Mouse (Mus musculus) forebrain, embryonic 13.5 days (tissue): Measurements from ENCODE around the gene Fam222a. TPM values are rescaled to one million over a fixed set of nuclear protein-coding genes. Genes with fewer than 3 reads are reported as not detected.

Experiments used
- ATAC-seq: fragments of 200-750 bp; cut with Nextera tagmentation; 2 replicates; pipeline ENCODE4 v1.8.0; 2017
- H3K27ac ChIP-seq: fragments of 300-500 bp; sonication (generic); 2 replicates; pipeline ENCODE4 v1.5.1; 2015; ENCODE audit warnings: inconsistent platforms, mild to moderate bottlenecking, moderate library complexity
- H3K27me3 ChIP-seq: fragments of 300-500 bp; sonication (generic); 2 replicates; pipeline ENCODE4 v1.6.1; 2015; ENCODE audit warnings: mild to moderate bottlenecking, inconsistent platforms
- H3K36me3 ChIP-seq: fragments of 300-500 bp; sonication (generic); 2 replicates; pipeline ENCODE4 v1.6.1; 2015; ENCODE audit warnings: mild to moderate bottlenecking, inconsistent platforms; ENCODE audit not compliant: poor library complexity, severe bottlenecking
- H3K4me1 ChIP-seq: fragments of 300-500 bp; sonication (generic); 2 replicates; pipeline ENCODE4 v1.6.1; 2015; ENCODE audit warnings: inconsistent platforms
- H3K4me2 ChIP-seq: fragments of 300-500 bp; sonication (generic); 2 replicates; pipeline ENCODE4 v1.6.1; 2015; ENCODE audit warnings: inconsistent platforms, mild to moderate bottlenecking, moderate library complexity
- H3K4me3 ChIP-seq: fragments of 300-500 bp; sonication (generic); 2 replicates; pipeline ENCODE4 v1.5.1; 2015; ENCODE audit warnings: mild to moderate bottlenecking, inconsistent platforms
- H3K9ac ChIP-seq: fragments of 300-500 bp; sonication (generic); 2 replicates; pipeline ENCODE4 v1.6.1; 2015; ENCODE audit warnings: mild to moderate bottlenecking, inconsistent platforms
- H3K9me3 ChIP-seq: fragments of 300-500 bp; sonication (generic); replicated peaks from 2 replicates; pipeline ENCODE4 v1.6.1; 2016; ENCODE audit warnings: inconsistent platforms
- WGBS: fragments of 180-500 bp; shearing (Covaris S2); methylation state at CpG from one replicate; pipeline ENCODE4 v1.1.7; 2015; 5-methylcytosine and 5-hydroxymethylcytosine counted together
- polyA plus RNA-seq: library from polyadenylated mRNA; unstranded; fragments of >200 nt; fragmentation: Nextera tagmentation; extraction: Ambion mirVana; gene quantifications from 2 replicates; pipeline ENCODE4 v1.2.1, GENCODE M21; 2015

The Fam222a gene
- 4.8 and 4.9 TPM in 2 replicates for polyA plus RNA-seq

DNA sequence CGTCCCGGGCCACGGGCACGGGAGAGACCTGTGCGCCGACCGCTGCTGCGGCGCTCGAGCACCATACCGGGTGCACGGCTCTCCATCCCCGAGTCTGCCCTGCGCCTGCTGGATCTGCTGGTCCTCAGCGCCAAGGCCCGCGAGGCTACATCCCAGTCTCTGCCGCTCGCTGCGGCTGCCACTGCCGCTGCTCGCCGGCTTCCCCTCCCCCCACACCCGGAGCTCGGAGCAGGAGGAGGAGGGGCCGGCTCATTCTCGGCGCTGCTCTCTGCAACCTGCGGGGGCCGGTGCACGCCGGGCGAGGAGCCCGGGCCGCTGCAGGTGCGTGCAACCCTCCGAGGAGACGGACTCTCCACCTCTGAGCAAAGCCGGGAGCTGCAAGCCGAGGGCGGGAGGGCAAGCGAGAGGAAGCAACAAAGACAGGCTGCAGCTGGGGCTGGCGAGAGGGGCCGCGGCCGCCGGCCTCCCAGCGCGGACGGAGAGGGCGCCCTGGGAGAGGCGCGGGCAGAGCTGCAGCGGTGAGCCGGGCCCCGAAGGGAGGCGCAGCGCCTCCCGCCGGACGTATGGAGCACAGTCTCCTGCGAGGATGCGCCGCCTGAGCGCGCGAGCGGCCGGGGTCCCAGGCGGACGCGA is at the start of gene Fam222a:
TSS of gene Fam222a (plus strand) at position 452 of the 633 bp plus-strand sequence.
- peak within 1 kb of the TSS; percentile 92 for H3K27ac ChIP-seq
- ATAC-seq, result peak; percentile 63
- peak within 1 kb of the TSS; percentile 80 for H3K9ac ChIP-seq
- WGBS, result 1% methylated on average over 65 of the region's 72 CpGs
- H3K4me1 ChIP-seq, result peaks cover 59% of the 10 kb centered on the region
- no peaks in the 10 kb centered on the region; the same call in 1 of the 2 replicates for H3K9me3 ChIP-seq
- peak within 1 kb of the TSS; percentile 89 for H3K4me2 ChIP-seq
- H3K36me3 ChIP-seq, result no peaks in the 10 kb centered on the region
- H3K27me3 ChIP-seq, result peaks cover 11% of the 10 kb centered on the region
- H3K4me3 ChIP-seq, result peak within 1 kb of the TSS; percentile 83

DNA sequence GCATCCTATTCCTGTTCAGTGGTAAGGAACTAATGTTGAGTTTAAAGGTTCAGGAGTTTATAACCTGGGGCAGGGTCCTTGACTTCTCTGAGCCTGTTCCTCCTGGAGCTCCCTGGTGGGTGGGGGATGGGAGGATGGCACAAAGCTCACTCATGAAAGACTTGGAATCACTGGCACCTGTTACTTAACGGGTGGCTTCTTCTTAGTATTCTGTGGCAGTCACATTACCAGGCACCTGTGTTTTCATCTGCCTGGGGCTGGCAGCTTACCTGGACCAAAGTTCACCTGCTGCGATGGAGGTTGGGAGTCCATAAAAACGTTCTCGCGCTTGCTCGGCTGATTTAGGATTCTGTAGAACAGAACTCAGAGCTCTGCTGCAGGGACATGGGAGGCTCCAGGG is 39.5 kb upstream of the Fam222a start:
- H3K36me3 ChIP-seq, result no peaks in the 10 kb centered on the region
- WGBS, result 85% methylated on average over 6 of the region's 6 CpGs
- no peak overlapping the region for H3K9ac ChIP-seq
- ATAC-seq, result no peak
- no peaks in the 10 kb centered on the region for H3K9me3 ChIP-seq
- 0 out of 2 replicates have a peak, but pooled peaks cover 4% of the 10 kb centered on the region for H3K4me1 ChIP-seq
- H3K4me3 ChIP-seq, result no peak overlapping the region
- H3K27me3 ChIP-seq, result peaks cover 9% of the 10 kb centered on the region
- H3K27ac ChIP-seq, result no peak overlapping the region
- H3K4me2 ChIP-seq, result no peak overlapping the region

DNA sequence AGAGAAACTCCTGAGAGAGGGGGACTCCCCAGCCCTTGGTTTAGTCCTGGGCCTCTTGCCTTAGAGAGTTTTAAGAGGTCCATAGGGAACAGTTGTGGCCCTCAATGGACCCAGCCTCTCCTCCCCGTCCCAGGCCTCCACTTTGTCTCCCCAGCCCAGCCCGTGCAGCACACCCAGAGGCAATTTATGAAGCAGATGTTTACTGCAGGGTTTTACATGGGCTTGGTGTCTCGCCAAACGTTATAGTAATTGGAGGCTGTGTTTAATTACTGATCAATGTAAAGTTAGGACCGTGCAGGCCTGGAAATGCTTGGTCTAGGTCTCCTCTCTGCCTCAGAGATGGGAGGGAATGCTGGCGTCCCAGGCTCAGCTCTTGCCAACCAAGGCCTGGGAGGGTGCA is 37.5 kb upstream of the Fam222a start:
- WGBS, result 64% methylated on average over 6 of the region's 6 CpGs
- Histone ChIP-seq H3K27me3 (peaks cover 19% of the 10 kb centered on the region), H3K27ac (no peak overlapping the region), H3K4me3 (no peak overlapping the region), H3K9ac (no peak overlapping the region), H3K36me3 (no peaks in the 10 kb centered on the region), H3K4me2 (no peak overlapping the region), H3K4me1 (0 out of 2 replicates have a peak, but pooled peaks cover 4% of the 10 kb centered on the region), H3K9me3 (no peaks in the 10 kb centered on the region)
- no peak for ATAC-seq

DNA sequence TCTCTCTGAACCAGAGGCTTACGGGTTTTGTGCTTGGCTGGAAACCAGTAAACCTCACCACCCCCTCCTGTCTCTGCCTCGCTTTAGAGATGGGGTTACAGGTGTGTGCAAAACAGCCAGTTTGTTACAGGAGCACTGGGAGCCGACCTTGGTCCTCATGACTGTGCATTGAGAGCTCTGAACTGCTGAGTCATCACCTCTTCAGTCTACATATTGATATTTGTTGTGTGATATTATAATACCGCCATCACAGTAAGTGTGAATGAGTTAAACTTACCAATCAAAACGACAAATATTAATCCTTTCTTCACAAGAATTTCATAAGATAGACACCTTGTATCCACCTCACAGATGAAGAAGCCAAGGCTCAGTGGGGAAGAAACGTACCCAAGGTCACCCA is 35.8 kb upstream of the Fam222a start:
- ATAC-seq, result no peak
- Histone ChIP-seq H3K4me1 (peaks cover 6% of the 10 kb centered on the region; the same call in 1 of the 2 replicates), H3K4me3 (no peak overlapping the region), H3K27ac (no peak overlapping the region), H3K27me3 (peaks cover 26% of the 10 kb centered on the region), H3K9ac (no peak overlapping the region), H3K9me3 (no peaks in the 10 kb centered on the region), H3K36me3 (no peaks in the 10 kb centered on the region), H3K4me2 (no peak overlapping the region)
- 77% methylated on average over 6 of the region's 6 CpGs for WGBS

DNA sequence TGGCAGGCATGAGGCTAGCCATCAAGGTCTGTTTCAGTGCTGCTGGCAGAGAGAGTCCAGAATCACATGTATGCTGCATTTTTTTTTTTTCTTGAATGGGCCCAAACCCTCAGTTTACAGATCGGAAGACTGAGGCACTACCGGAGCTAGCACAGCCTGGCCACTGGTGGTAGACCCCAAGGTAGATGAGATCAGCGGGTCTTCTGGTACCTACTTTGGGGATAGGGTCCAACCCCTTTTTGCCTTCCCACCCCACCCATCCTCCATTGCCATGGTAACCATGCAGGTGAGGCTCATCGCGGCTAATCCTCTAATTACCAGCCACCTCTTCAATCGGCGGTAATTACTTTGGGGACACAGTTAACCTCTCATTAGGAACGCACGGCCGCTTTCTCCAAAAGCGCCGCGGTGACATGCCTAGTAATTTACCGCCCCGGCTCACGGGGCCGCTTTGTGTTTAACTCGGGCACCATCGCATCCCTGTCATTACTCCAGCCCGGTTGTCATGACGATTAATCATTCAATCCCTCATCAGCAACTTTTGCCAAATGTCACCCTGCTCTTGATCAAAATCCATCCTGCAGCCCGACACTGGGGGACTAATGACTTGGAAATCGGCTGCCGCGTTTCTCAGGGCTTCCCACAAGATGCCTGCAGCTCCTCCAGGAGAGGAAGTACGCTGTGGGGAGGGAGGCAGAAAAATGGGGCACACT is 30.4 kb upstream of the Fam222a start:
- Histone ChIP-seq H3K36me3 (no peaks in the 10 kb centered on the region), H3K4me3 (peak overlapping the region; percentile 14; the same call in 1 of the 2 replicates), H3K9me3 (no peaks in the 10 kb centered on the region), H3K4me1 (peaks cover 35% of the 10 kb centered on the region), H3K4me2 (peak overlapping the region; percentile 43), H3K9ac (0 out of 2 replicates have a peak overlapping the region, but pooled peaks have one; percentile 27), H3K27ac (peak overlapping the region; percentile 68), H3K27me3 (peaks cover 34% of the 10 kb centered on the region)
- WGBS, result 4% methylated on average over 26 of the region's 26 CpGs
- peak; percentile 76; the same call in 1 of the 2 replicates for ATAC-seq

DNA sequence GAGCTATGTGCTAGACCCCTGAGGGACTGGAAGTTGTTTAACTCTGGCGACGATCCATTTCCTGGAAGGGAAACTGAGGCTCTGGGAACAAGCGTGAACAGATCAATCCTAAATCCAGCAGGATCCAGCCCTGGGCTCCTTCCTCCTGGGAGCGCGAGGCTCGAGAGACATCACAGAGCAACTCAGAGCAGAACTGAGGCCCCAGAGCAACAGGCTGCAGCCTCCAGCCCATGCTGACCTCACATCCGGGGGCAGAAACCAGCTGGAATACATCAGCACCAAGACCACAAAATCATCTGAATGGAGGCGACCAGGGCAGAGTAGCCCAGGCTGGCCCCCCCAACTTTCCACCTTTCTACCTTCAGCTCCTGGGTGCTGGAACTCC is 29.8 kb upstream of the Fam222a start:
- Histone ChIP-seq H3K36me3 (no peaks in the 10 kb centered on the region), H3K27ac (peak overlapping the region; percentile 68), H3K4me2 (peak overlapping the region; percentile 43), H3K27me3 (peaks cover 34% of the 10 kb centered on the region), H3K9ac (0 out of 2 replicates have a peak overlapping the region, but pooled peaks have one; percentile 27), H3K4me3 (no peak overlapping the region), H3K9me3 (no peaks in the 10 kb centered on the region), H3K4me1 (peaks cover 31% of the 10 kb centered on the region)
- 0 out of 2 replicates have a peak, but pooled peaks have one; percentile 14 for ATAC-seq
- 8% methylated on average over 8 of the region's 8 CpGs for WGBS

DNA sequence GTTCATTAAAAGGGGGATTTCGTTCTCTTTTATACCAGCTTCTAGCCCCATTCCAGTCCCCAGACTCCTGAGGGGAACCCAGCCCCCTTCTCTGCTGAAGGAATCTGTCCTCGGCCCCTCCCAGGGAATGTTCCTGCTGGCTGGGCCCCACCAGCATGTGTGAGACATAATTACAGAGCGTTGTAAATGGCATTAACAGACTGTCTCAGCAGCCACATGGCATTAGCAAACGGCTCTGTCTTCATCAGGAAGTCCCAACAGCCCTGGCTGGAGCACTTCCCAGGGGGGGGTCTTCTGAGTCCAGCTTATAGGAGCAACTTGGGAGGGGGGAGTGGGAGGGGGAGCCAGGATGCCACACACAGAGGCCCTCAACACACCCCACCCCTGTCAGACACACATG is 29.1 kb upstream of the Fam222a start:
- peaks cover 31% of the 10 kb centered on the region for H3K4me1 ChIP-seq
- H3K27me3 ChIP-seq, result peaks cover 34% of the 10 kb centered on the region
- H3K9me3 ChIP-seq, result peaks cover 2% of the 10 kb centered on the region; the same call in 1 of the 2 replicates
- WGBS, result 16% methylated on average over 4 of the region's 4 CpGs
- peak; percentile 40 for ATAC-seq
- no peaks in the 10 kb centered on the region for H3K36me3 ChIP-seq
- peak overlapping the region; percentile 0 for H3K4me2 ChIP-seq
- no peak overlapping the region for H3K9ac ChIP-seq
- H3K4me3 ChIP-seq, result no peak overlapping the region
- H3K27ac ChIP-seq, result peak overlapping the region; percentile 68

DNA sequence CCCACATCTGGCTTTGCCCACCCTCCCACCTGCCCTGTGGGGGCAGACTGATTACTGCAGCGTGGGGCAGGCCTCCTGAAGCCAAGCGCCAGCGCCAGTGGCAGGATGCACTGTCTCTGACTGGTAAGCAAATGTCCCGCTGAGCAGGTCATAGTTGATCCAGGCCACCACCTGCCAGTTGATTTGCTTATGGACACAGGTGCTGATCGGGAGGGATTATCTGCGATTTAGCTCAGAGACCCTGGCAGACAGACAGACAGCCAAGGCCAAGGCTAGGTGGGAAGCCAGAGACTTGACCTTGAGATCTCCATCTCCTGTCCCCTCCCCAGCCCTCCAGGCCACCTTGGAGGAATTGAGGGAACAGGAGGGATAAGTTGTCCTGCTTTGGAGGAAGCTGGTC is 28.1 kb upstream of the Fam222a start:
- Histone ChIP-seq H3K4me2 (no peak overlapping the region), H3K36me3 (no peaks in the 10 kb centered on the region), H3K4me1 (peaks cover 31% of the 10 kb centered on the region), H3K4me3 (no peak overlapping the region), H3K27ac (no peak overlapping the region), H3K9me3 (peaks cover 7% of the 10 kb centered on the region; the same call in 1 of the 2 replicates), H3K9ac (no peak overlapping the region), H3K27me3 (peaks cover 30% of the 10 kb centered on the region)
- no peak for ATAC-seq
- WGBS, result 61% methylated on average over 6 of the region's 6 CpGs

DNA sequence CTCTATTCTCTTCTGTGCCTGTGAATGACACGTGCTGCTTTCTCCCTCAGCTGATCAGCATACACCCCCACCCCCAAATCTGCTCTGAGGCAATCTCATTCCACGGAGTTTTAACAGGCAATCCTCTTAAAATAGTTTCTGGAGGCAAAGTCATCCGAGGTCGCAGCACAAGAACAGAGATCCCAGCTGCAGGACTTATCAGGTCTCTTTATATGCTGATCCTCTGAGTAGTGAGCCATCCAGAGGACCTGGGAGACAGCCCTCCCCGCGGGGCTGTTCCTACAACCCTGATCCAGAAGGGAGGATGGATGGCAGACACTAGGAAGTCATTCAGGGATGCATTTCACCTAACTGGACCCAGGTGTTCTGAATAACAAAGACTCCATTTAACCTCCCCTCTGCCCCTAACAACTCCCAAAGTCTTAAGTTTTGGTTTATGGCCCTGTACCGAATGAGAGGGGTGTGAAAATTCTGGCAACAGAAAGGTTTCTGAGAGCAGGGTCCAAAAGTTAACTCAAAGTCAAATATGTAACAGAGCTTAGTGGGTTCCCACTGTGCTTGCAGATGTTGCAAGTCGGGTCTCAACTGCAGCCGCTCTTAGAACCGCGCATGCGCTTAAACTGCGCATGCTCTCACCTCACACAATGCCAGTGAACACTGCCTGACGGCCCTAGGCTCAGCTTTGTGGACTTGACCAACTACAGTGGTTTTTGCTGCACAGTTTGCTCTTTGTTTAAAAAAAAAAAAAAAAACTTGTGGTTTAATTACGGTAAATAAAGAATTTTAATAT is 26.0 kb upstream of the Fam222a start:
- peaks cover 7% of the 10 kb centered on the region; the same call in 1 of the 2 replicates for H3K9me3 ChIP-seq

DNA sequence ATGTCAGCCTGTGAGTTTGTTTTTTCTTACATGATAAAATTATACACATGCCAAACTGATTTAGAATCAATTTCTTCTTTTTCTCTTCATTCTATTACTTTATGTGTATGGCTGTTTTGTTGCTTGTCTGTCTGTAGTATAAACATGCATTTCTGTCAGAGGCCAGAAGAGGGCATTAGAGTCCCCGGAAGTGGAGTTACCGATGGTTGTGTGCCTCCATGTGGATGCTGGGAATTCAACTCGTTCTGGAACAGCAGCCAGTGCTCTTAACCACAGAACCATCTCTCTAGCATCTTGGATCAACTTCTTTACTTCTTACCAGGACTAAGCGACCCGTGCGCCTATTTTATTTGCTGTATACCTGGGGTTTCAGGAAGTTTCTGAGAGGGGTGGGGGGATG is 24.2 kb upstream of the Fam222a start:
- no peak overlapping the region for H3K4me2 ChIP-seq

More for the DNA sequence above, 26.0 kb upstream of the Fam222a start:
- Histone ChIP-seq H3K36me3 (no peaks in the 10 kb centered on the region), H3K27me3 (peaks cover 17% of the 10 kb centered on the region), H3K9ac (no peak overlapping the region), H3K4me3 (no peak overlapping the region), H3K27ac (no peak overlapping the region), H3K4me1 (peaks cover 31% of the 10 kb centered on the region), H3K4me2 (no peak overlapping the region)
- ATAC-seq, result no peak
- WGBS, result 43% methylated on average over 15 of the region's 15 CpGs

DNA sequence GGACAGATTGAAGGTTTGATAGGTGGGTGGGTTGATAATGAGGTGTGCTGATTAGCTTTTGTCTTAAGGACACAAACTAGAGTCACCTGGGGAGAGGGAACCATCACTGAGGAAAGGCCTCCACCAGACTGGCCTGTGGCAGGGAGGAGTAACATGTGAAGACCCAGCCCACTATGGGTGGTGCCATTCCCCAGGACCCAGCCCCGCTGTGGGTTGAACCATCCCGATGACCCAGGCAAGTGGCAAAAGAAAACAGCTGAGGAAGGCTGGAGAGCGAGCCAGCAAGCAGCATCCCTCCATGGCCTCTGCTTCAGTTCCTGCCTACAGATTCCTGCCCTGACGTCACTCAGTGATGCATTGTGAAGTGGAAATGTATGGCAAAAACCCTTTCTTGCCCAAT is 23.6 kb upstream of the Fam222a start:
- ATAC-seq, result no peak
- Histone ChIP-seq H3K4me2 (no peak overlapping the region), H3K9ac (no peak overlapping the region), H3K36me3 (no peaks in the 10 kb centered on the region), H3K9me3 (peaks cover 7% of the 10 kb centered on the region; the same call in 1 of the 2 replicates), H3K4me3 (no peak overlapping the region), H3K4me1 (peaks cover 7% of the 10 kb centered on the region), H3K27ac (no peak overlapping the region), H3K27me3 (peaks cover 17% of the 10 kb centered on the region)
- 83% methylated on average over 4 of the region's 4 CpGs for WGBS

More for the DNA sequence above, 24.2 kb upstream of the Fam222a start:
- Histone ChIP-seq H3K36me3 (no peaks in the 10 kb centered on the region), H3K4me3 (no peak overlapping the region), H3K4me1 (peaks cover 13% of the 10 kb centered on the region), H3K9ac (no peak overlapping the region), H3K27me3 (peaks cover 17% of the 10 kb centered on the region), H3K27ac (no peak overlapping the region), H3K9me3 (peaks cover 7% of the 10 kb centered on the region; the same call in 1 of the 2 replicates)
- WGBS, result 95% methylated on average over 6 of the region's 6 CpGs
- ATAC-seq, result no peak
